In the genomic region with DNA sequence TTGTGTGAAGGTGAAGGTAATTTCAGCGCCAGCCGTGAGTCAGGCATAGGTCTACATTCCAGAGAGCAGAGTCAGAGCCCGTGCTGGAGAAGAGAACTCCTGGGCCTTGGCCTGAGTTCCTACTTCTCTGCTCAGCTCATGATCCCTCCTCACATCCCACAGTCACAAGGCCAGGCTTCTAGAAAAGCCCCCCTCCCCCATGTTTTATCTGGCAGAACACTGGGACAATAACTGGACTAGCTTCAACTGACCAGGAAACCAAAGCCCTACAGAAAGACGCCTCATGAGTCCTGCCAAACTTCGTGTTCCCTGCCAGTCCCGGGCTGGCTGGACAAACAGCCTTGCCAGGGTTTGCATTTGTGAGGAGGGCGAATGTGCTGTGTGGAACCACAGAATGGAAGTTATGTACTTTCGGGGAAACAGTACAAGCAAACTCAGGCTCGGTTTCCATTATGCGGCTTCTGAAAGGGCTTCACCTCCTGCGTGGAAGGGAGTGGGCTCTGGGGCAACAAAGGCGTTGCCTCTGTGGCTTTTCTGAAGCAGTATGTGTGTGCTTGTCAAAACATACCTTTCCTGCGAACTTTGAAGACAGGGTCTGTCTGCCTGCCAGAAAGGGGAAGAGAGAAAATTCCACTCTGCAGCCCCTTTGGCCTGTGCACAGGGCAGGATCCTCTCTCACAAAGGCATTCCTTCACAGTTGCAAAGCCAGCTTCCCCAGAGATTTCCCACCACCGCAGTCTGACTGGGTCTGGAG, we compare ENCODE assay signal across 8 mouse cellular contexts.
A peak's percentile ranks its signal among the peaks of the same experiment; 100 is the strongest.
DNase-seq lines count a peak whose midpoint lies in the region; ATAC-seq and TF ChIP-seq lines count a peak whose summit lies in the region.

No protein-coding gene starts in this region.

- H3K9me3 ChIP-seq in forebrain, embryonic 10.5 days = no peaks in the 10 kb centered on the region
- no peaks in the 10 kb centered on the region for H3K9me3 ChIP-seq in heart, postnatal 0 days (replicated peaks; ENCODE audit: control insufficient read depth, low read length)
- no peaks in the 10 kb centered on the region for H3K9me3 ChIP-seq in stomach, embryonic 14.5 days (ENCODE audit: control insufficient read depth, low read depth, low read length)

- no peaks in the 10 kb centered on the region for H3K36me3 ChIP-seq in forebrain, embryonic 10.5 days (replicated peaks)
- H3K36me3 ChIP-seq in heart, postnatal 0 days (replicated peaks; ENCODE audit: control insufficient read depth, insufficient read depth, low read length) = no peaks in the 10 kb centered on the region
- H3K36me3 ChIP-seq in stomach, embryonic 14.5 days (ENCODE audit: control insufficient read depth, insufficient read depth, low read length) = no peaks in the 10 kb centered on the region

- H3K27me3 ChIP-seq in forebrain, embryonic 10.5 days (ENCODE audit: poor library complexity, severe bottlenecking) = no peaks in the 10 kb centered on the region; the same call in 1 of the 2 replicates
- H3K27me3 ChIP-seq in heart, postnatal 0 days (ENCODE audit: control insufficient read depth, insufficient read depth, low read length) = no peaks in the 10 kb centered on the region
- H3K27me3 ChIP-seq in stomach, embryonic 14.5 days (ENCODE audit: control insufficient read depth, insufficient read depth, low read length) = no peaks in the 10 kb centered on the region

- H3K4me1 ChIP-seq in forebrain, embryonic 10.5 days = peaks cover 40% of the 10 kb centered on the region
- peaks cover 42% of the 10 kb centered on the region for H3K4me1 ChIP-seq in heart, postnatal 0 days (ENCODE audit: control insufficient read depth, insufficient read depth)
- H3K4me1 ChIP-seq in stomach, embryonic 14.5 days (ENCODE audit: control insufficient read depth, insufficient read depth, low read length) = peaks cover 19% of the 10 kb centered on the region

- DNase-seq in layer of hippocampus, adult 11-12 months (ENCODE audit: low spot score) = peak; percentile 53
- no peak for DNase-seq in layer of hippocampus, adult 9-10 months (ENCODE audit: low spot score)
- DNase-seq in forebrain, embryonic 10.5 days (ENCODE audit: extremely low spot score, low spot score) = peak; percentile 18
- DNase-seq in heart, postnatal 0 days (ENCODE audit: low spot score) = peak; percentile 85
- peak; percentile 71 for DNase-seq in kidney, postnatal 14 days
- DNase-seq in lung, postnatal 25 days (ENCODE audit: low spot score) = peak; percentile 76
- DNase-seq in yolk sac, embryonic 10.5 days (ENCODE audit: low spot score) = no peak

- TF ChIP-seq EP300 in heart, postnatal 0 days (IDR thresholded peaks at IDR 0.05; ENCODE audit: low read depth) = 0 out of 2 replicates have a peak, but pooled peaks have one; percentile 46

- peak overlapping the region; percentile 76 for H3K27ac ChIP-seq in forebrain, embryonic 10.5 days
- peak overlapping the region; percentile 90 for H3K27ac ChIP-seq in heart, postnatal 0 days (ENCODE audit: low read depth)
- H3K27ac ChIP-seq in stomach, embryonic 14.5 days (ENCODE audit: low read length) = peak overlapping the region; percentile 86

- peak; percentile 73 for ATAC-seq in heart, postnatal 0 days (ENCODE audit: insufficient read depth, low read depth)
- peak; percentile 66; the same call in 1 of the 2 replicates for ATAC-seq in stomach, embryonic 14.5 days (ENCODE audit: insufficient number of reproducible peaks, insufficient read depth, low FRiP score, low read depth)

- 53% methylated on average over 14 of the region's 14 CpGs for WGBS in forebrain, embryonic 10.5 days
- 20% methylated on average over 14 of the region's 14 CpGs for WGBS in heart, postnatal 0 days
- WGBS in stomach, embryonic 14.5 days = 49% methylated on average over 14 of the region's 14 CpGs

- peak overlapping the region; percentile 7; the same call in 1 of the 2 replicates for H3K4me2 ChIP-seq in heart, postnatal 0 days (ENCODE audit: low read depth, low read length)
- H3K4me2 ChIP-seq in stomach, embryonic 14.5 days (replicated peaks; ENCODE audit: low read depth, low read length) = no peak overlapping the region

- H3K9ac ChIP-seq in heart, postnatal 0 days (replicated peaks; ENCODE audit: low read depth, low read length) = 0 out of 2 replicates have a peak overlapping the region, but pooled peaks have one; percentile 45
- H3K9ac ChIP-seq in stomach, embryonic 14.5 days (replicated peaks; ENCODE audit: low read depth, low read length) = no peak overlapping the region

- H3K4me3 ChIP-seq in forebrain, embryonic 10.5 days = no peak overlapping the region
- H3K4me3 ChIP-seq in heart, postnatal 0 days (ENCODE audit: low read depth, low read length) = no peak overlapping the region
- H3K4me3 ChIP-seq in stomach, embryonic 14.5 days (ENCODE audit: low read depth, low read length) = no peak overlapping the region

- TF ChIP-seq CTCF in heart, postnatal 0 days (IDR thresholded peaks at IDR 0.05; ENCODE audit: low read depth) = no peak

Comparison
In these comparisons a context has a peak if more than half of its experiments do, and no peak if none do; other contexts are left out.
1. DNase-seq: peak in layer of hippocampus, adult 11-12 months (single experiment), forebrain, embryonic 10.5 days (single experiment), heart, postnatal 0 days (single experiment), kidney, postnatal 14 days (single experiment) and lung, postnatal 25 days (single experiment); none in layer of hippocampus, adult 9-10 months (single experiment) and yolk sac, embryonic 10.5 days (single experiment).
2. Peak in every context shown above with its lines, with median percentiles within 50 percentile points of each other: H3K27ac ChIP-seq.